Mouse (Mus musculus) spleen, postnatal 10 days (tissue): ENCODE data around the gene Plpp3.

ENCODE experiments used
- DNase-seq, 2 experiments: peaks; one replicate each; pipeline ENCODE4 v3.0.0; 2021 to 2022; ENCODE audit warnings: low spot score in 2 of 2

Gene Plpp3

GRCm38 (mm10) chr4:105188801-105189200, 31.7 kb downstream of the Plpp3 start:
- no peak for DNase-seq

- no peak for DNase-seq
These were observed 33.7 kb downstream of the Plpp3 start for GRCm38 (mm10) chr4:105190826-105191225.

- no peak for DNase-seq
These were observed 34.4 kb downstream of the Plpp3 start for GRCm38 (mm10) chr4:105191550-105191949.

GRCm38 (mm10) chr4:105192665-105193064, 35.5 kb downstream of the Plpp3 start:
- no peak for DNase-seq

GRCm38 (mm10) chr4:105195256-105195655, 38.1 kb downstream of the Plpp3 start:
- DNase-seq, result no peak

GRCm38 (mm10) chr4:105196099-105196498, 39.0 kb downstream of the Plpp3 start:
- DNase-seq, result no peak

GRCm38 (mm10) chr4:105196993-105197765, 40.0 kb downstream of the Plpp3 start:
- DNase-seq, result no peak

- DNase-seq, result no peak
These were observed 41.5 kb downstream of the Plpp3 start for GRCm38 (mm10) chr4:105198696-105199095.

GRCm38 (mm10) chr4:105199345-105199744, 42.2 kb downstream of the Plpp3 start:
- no peak for DNase-seq

GRCm38 (mm10) chr4:105200624-105201524, 43.7 kb downstream of the Plpp3 start:
- DNase-seq, result no peak

- DNase-seq, result no peak
These were observed 45.3 kb downstream of the Plpp3 start for GRCm38 (mm10) chr4:105202439-105202838.

- DNase-seq, result no peak
These were observed 46.2 kb downstream of the Plpp3 start for GRCm38 (mm10) chr4:105203303-105203761.

GRCm38 (mm10) chr4:105204071-105204470, 46.9 kb downstream of the Plpp3 start:
- no peak for DNase-seq

- DNase-seq, result no peak
These were observed 48.1 kb downstream of the Plpp3 start for GRCm38 (mm10) chr4:105205045-105205851.

GRCm38 (mm10) chr4:105206102-105206501, 49.0 kb downstream of the Plpp3 start:
- no peak for DNase-seq

- no peak for DNase-seq
These were observed 49.8 kb downstream of the Plpp3 start for GRCm38 (mm10) chr4:105206995-105207394.

GRCm38 (mm10) chr4:105207641-105208040, 50.5 kb downstream of the Plpp3 start:
- DNase-seq, result no peak

GRCm38 (mm10) chr4:105208977-105209376, 51.8 kb downstream of the Plpp3 start:
- DNase-seq, result no peak

- no peak for DNase-seq
These were observed 56.2 kb downstream of the Plpp3 start for GRCm38 (mm10) chr4:105213314-105213713.

- DNase-seq, result no peak
These were observed 57.3 kb downstream of the Plpp3 start for GRCm38 (mm10) chr4:105214438-105214837.

GRCm38 (mm10) chr4:105215726-105216410, 58.7 kb downstream of the Plpp3 start:
- DNase-seq, result no peak
